Mouse (Mus musculus): Measurements from ENCODE around the gene Zfp1.

GRCm38 (mm10) chr8:111678111-111678510 is 34.9 kb downstream of the Zfp1 start:
- TF ChIP-seq CTCF (IDR thresholded peaks at IDR 0.05; ENCODE audit: low read depth, low read length) (peak; percentile 62), POLR2A (IDR thresholded peaks at IDR 0.05; ENCODE audit: extremely low read depth, insufficient read depth, low read length) (no peak)

Measured in liver, adult 2 months (tissue).